Mouse (Mus musculus) ES-E14 (cell line): ENCODE data around the gene Mef2c.
A peak's percentile ranks its signal among the peaks of the same experiment; 100 is the strongest.

Experiments used
- ZC3H11A ChIP-seq: IDR thresholded peaks from 2 replicates; pipeline ENCODE4 v1.6.1; 2012; ENCODE audit warnings: low read depth, mild to moderate bottlenecking, inconsistent platforms, low read length, borderline replicate concordance
- ZNF384 ChIP-seq: IDR thresholded peaks from 2 replicates; pipeline ENCODE4 v1.6.1; 2012; ENCODE audit warnings: low read depth, low read length, inconsistent platforms

DNA sequence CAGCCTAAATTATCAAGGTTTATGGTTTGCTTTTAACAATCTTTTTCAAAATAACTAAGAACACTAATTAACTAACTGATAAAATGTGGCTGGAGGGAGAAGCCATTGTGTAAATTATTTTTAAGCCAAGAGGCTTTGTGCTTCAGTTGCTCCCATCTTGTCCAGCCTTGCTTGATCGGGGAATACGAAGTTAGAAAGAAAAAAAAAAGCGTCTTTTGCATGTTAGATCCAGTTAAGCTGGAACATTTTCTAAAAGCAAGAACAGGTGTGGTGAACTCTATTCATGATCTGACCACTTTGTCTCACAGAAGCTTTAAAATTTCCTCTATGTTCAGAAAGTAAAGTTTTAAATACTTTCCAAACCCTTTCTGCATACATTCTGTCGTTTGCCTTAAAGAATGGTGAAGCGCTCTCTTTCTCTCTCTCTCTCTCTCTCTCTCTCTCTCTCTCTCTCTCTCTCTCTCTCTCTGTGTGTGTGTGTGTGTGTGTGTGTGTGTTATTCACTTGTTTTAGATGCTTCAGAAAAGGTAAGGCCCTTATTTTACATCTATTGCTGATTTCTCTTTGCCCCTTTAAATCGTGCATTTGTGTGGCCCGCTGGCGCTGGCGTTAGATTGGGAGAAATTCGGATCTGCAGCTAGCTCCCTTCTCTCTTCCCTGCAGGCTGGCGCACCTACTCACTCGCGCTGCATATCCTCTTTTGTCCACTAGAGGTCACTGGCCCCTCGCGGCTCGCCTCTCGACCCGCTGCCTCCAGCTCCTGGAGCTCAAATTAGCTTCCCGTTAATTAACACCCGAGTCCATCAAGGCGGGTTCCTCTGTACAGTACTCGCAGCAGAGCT is 210.9 kb downstream of the Mef2c start:
- TF ChIP-seq ZNF384 (no peak), ZC3H11A (peak; percentile 77)
